Mouse (Mus musculus): ENCODE data around the gene Atp8a1. TPM values are rescaled to one million over a fixed set of nuclear protein-coding genes. Genes with fewer than 3 reads are reported as not detected.

Atp8a1 gene
- polyA plus RNA-seq, 2 experiments = 6.9 to 7.1 TPM

DNA sequence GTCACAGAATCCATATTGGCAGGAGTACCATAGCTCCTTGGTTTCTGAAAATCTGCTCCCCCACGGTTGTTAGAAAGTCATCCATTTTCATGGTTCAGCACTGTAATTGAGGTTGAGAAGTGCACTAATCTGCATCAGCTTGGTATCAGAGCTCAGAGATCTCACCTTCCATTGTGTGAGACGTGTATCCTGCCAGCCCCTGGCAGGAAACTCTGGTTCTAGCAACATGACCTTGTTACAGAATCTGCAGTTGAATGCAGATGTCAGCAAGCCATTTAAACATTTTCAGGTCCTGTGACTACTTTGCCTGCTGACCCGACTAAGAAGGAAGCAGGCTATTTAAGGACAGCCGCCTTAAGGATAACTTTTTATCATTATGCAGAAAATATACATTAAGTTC, 2.2 kb upstream of the Atp8a1 start:
- WGBS = 73% methylated on average over 4 of the region's 4 CpGs
- Histone ChIP-seq H3K9ac (ENCODE audit: low read depth, low read length, severe bottlenecking) (no peak overlapping the region), H3K9me3 (ENCODE audit: control insufficient read depth, low read length) (no peaks in the 10 kb centered on the region), H3K36me3 (ENCODE audit: control insufficient read depth, insufficient read depth, low read length) (no peaks in the 10 kb centered on the region), H3K27ac (replicated peaks; ENCODE audit: low read depth, low read length) (no peak overlapping the region), H3K27me3 (ENCODE audit: control insufficient read depth, insufficient read depth, low read length) (peaks cover 19% of the 10 kb centered on the region), H3K4me1 (ENCODE audit: control insufficient read depth, insufficient read depth, low read length) (peaks cover 12% of the 10 kb centered on the region; the same call in 1 of the 2 replicates), H3K4me2 (replicated peaks; ENCODE audit: low read depth, low read length, severe bottlenecking) (no peak overlapping the region), H3K4me3 (replicated peaks; ENCODE audit: low read length) (no peak overlapping the region)
- ATAC-seq (ENCODE audit: low FRiP score, low read depth) = no peak
- no peak for DNase-seq (ENCODE audit: low spot score)
- TF ChIP-seq POLR2A (IDR thresholded peaks at IDR 0.05; ENCODE audit: borderline replicate concordance, extremely low read depth, insufficient read depth, insufficient read length) = no peak

GRCm38 (mm10) chr5:67848511-67849014, 1.3 kb upstream of the Atp8a1 start:
- no peak for DNase-seq (ENCODE audit: low spot score)
- Histone ChIP-seq H3K4me3 (replicated peaks; ENCODE audit: low read length) (no peak overlapping the region), H3K4me2 (replicated peaks; ENCODE audit: low read depth, low read length, severe bottlenecking) (0 out of 2 replicates have a peak overlapping the region, but pooled peaks have one; percentile 95), H3K36me3 (ENCODE audit: control insufficient read depth, insufficient read depth, low read length) (no peaks in the 10 kb centered on the region), H3K9me3 (ENCODE audit: control insufficient read depth, low read length) (no peaks in the 10 kb centered on the region), H3K27ac (replicated peaks; ENCODE audit: low read depth, low read length) (no peak overlapping the region), H3K4me1 (ENCODE audit: control insufficient read depth, insufficient read depth, low read length) (peaks cover 12% of the 10 kb centered on the region; the same call in 1 of the 2 replicates), H3K27me3 (ENCODE audit: control insufficient read depth, insufficient read depth, low read length) (peaks cover 19% of the 10 kb centered on the region), H3K9ac (ENCODE audit: low read depth, low read length, severe bottlenecking) (no peak overlapping the region)
- 74% methylated on average over 12 of the region's 12 CpGs for WGBS
- ATAC-seq (ENCODE audit: low FRiP score, low read depth) = no peak
- TF ChIP-seq POLR2A (IDR thresholded peaks at IDR 0.05; ENCODE audit: borderline replicate concordance, extremely low read depth, insufficient read depth, insufficient read length) = no peak

DNA sequence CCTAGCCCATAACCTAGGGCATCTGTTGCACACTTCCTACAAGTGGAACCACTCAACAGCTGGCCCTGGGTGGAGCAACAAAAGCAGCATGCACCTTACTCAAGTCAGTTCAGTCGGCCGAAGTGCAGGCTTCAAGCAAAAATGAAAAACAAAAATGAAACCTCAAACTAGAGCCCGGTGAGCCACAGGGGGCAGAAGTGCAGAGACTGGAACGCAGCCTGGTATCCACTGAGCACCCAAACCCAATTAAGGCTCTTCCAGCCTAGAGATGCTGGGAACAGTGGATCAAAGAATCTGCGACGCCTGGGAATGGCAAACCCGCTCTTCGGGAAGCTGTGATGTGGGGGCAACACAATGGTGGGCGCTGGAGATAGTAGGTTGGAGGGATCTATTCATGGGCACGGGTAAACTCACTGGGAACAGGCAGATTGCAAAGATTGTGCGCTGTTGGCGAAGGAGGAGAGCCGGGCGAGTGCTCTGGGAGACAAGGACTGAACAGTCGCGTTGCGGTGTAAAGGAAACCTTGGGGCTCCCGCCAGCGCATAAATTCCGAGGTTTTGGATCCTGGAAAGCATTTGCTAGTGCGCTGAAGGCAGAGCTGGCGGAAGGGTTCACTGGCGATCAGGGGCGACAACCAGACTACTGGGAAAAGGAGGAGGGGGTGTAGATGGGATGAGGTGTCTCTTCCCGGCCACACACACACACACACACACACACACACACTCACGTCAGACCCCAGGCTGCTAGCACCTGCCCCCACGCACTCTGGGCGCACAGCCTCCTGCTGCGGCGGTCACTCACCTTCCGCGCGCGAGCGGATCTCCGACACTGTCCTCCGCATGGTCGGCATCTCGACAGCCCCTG, 641 bp downstream of the Atp8a1 start:
- peaks cover 12% of the 10 kb centered on the region; the same call in 1 of the 2 replicates for H3K4me1 ChIP-seq (ENCODE audit: control insufficient read depth, insufficient read depth, low read length)
- peak overlapping the region; percentile 68 for H3K4me3 ChIP-seq (replicated peaks; ENCODE audit: low read length)
- no peaks in the 10 kb centered on the region for H3K9me3 ChIP-seq (ENCODE audit: control insufficient read depth, low read length)
- H3K27ac ChIP-seq (replicated peaks; ENCODE audit: low read depth, low read length) = no peak overlapping the region
- DNase-seq (ENCODE audit: low spot score) (peak; percentile 26), ATAC-seq (ENCODE audit: low FRiP score, low read depth) (no peak)
- H3K36me3 ChIP-seq (ENCODE audit: control insufficient read depth, insufficient read depth, low read length) = no peaks in the 10 kb centered on the region
- peaks cover 19% of the 10 kb centered on the region for H3K27me3 ChIP-seq (ENCODE audit: control insufficient read depth, insufficient read depth, low read length)
- H3K4me2 ChIP-seq (replicated peaks; ENCODE audit: low read depth, low read length, severe bottlenecking) = peak overlapping the region; percentile 95
- WGBS = under 1% methylated on average over 37 of the region's 39 CpGs
- H3K9ac ChIP-seq (ENCODE audit: low read depth, low read length, severe bottlenecking) = peak overlapping the region; percentile 72
- TF ChIP-seq POLR2A (IDR thresholded peaks at IDR 0.05; ENCODE audit: borderline replicate concordance, extremely low read depth, insufficient read depth, insufficient read length) = 0 out of 2 replicates have a peak, but pooled peaks have one; percentile 10

GRCm38 (mm10) chr5:67845190-67845691, 2.0 kb downstream of the Atp8a1 start:
- no peak for DNase-seq (ENCODE audit: low spot score)
- Histone ChIP-seq H3K27me3 (ENCODE audit: control insufficient read depth, insufficient read depth, low read length) (peaks cover 19% of the 10 kb centered on the region), H3K27ac (replicated peaks; ENCODE audit: low read depth, low read length) (no peak overlapping the region), H3K4me3 (replicated peaks; ENCODE audit: low read length) (no peak overlapping the region), H3K4me2 (replicated peaks; ENCODE audit: low read depth, low read length, severe bottlenecking) (0 out of 2 replicates have a peak overlapping the region, but pooled peaks have one; percentile 7), H3K4me1 (ENCODE audit: control insufficient read depth, insufficient read depth, low read length) (peaks cover 12% of the 10 kb centered on the region; the same call in 1 of the 2 replicates), H3K36me3 (ENCODE audit: control insufficient read depth, insufficient read depth, low read length) (no peaks in the 10 kb centered on the region), H3K9ac (ENCODE audit: low read depth, low read length, severe bottlenecking) (no peak overlapping the region), H3K9me3 (ENCODE audit: control insufficient read depth, low read length) (no peaks in the 10 kb centered on the region)
- no peak for TF ChIP-seq POLR2A (IDR thresholded peaks at IDR 0.05; ENCODE audit: borderline replicate concordance, extremely low read depth, insufficient read depth, insufficient read length)
- 20% methylated on average over 8 of the region's 8 CpGs for WGBS
- ATAC-seq (ENCODE audit: low FRiP score, low read depth) = no peak

GRCm38 (mm10) chr5:67844070-67844469, 3.2 kb downstream of the Atp8a1 start:
- Histone ChIP-seq H3K4me3 (replicated peaks; ENCODE audit: low read length) (no peak overlapping the region), H3K9ac (ENCODE audit: low read depth, low read length, severe bottlenecking) (no peak overlapping the region), H3K4me1 (ENCODE audit: control insufficient read depth, insufficient read depth, low read length) (peaks cover 12% of the 10 kb centered on the region; the same call in 1 of the 2 replicates), H3K4me2 (replicated peaks; ENCODE audit: low read depth, low read length, severe bottlenecking) (no peak overlapping the region), H3K27ac (replicated peaks; ENCODE audit: low read depth, low read length) (no peak overlapping the region), H3K36me3 (ENCODE audit: control insufficient read depth, insufficient read depth, low read length) (no peaks in the 10 kb centered on the region), H3K27me3 (ENCODE audit: control insufficient read depth, insufficient read depth, low read length) (peaks cover 19% of the 10 kb centered on the region), H3K9me3 (ENCODE audit: control insufficient read depth, low read length) (no peaks in the 10 kb centered on the region)
- no peak for ATAC-seq (ENCODE audit: low FRiP score, low read depth)
- TF ChIP-seq POLR2A (IDR thresholded peaks at IDR 0.05; ENCODE audit: borderline replicate concordance, extremely low read depth, insufficient read depth, insufficient read length) = no peak
- 56% methylated on average over 4 of the region's 4 CpGs for WGBS
- no peak for DNase-seq (ENCODE audit: low spot score)

Measured in limb, embryonic 14.5 days (tissue).